Comparison of ENCODE assay signal across 8 mouse cellular contexts in genomic region chr9:108832390-108833108, GRCm38 (mm10). TPM values are rescaled to one million over a fixed set of nuclear protein-coding genes. Genes with fewer than 3 reads are reported as not detected.
DNase-seq lines count a peak whose midpoint lies in the region; ATAC-seq lines count a peak whose summit lies in the region.

No protein-coding gene starts in this region.

- peaks cover 64% of the 10 kb centered on the region for H3K27me3 ChIP-seq in embryonic facial prominence, embryonic 13.5 days
- peaks cover 75% of the 10 kb centered on the region for H3K27me3 ChIP-seq in limb, embryonic 12.5 days
- H3K27me3 ChIP-seq in midbrain, embryonic 13.5 days = peaks cover 57% of the 10 kb centered on the region

- no peak overlapping the region for H3K27ac ChIP-seq in embryonic facial prominence, embryonic 13.5 days
- H3K27ac ChIP-seq in limb, embryonic 12.5 days = no peak overlapping the region
- H3K27ac ChIP-seq in midbrain, embryonic 13.5 days = no peak overlapping the region

- 4% methylated on average over 46 of the region's 46 CpGs for WGBS in embryonic facial prominence, embryonic 13.5 days
- WGBS in limb, embryonic 12.5 days = 6% methylated on average over 46 of the region's 46 CpGs
- WGBS in midbrain, embryonic 13.5 days = 5% methylated on average over 46 of the region's 46 CpGs

- 0 out of 2 replicates have a peak overlapping the region, but pooled peaks have one; percentile 16 for H3K9ac ChIP-seq in embryonic facial prominence, embryonic 13.5 days
- no peak overlapping the region for H3K9ac ChIP-seq in limb, embryonic 12.5 days (replicated peaks)
- peak overlapping the region; percentile 54 for H3K9ac ChIP-seq in midbrain, embryonic 13.5 days (replicated peaks)

- peak; percentile 94 to 95 for DNase-seq in adrenal gland, postnatal 36 days
- peak; percentile 85 to 93 for DNase-seq in heart, adult 18-20 months
- peak; percentile 91 for DNase-seq in kidney, adult 18-20 months
- peak; percentile 81 for DNase-seq in skeletal muscle tissue, adult 2 months (ENCODE audit: low read depth, low spot score)
- no peak for DNase-seq in adipocyte (ENCODE audit: low spot score)

- peak overlapping the region; percentile 98 for H3K4me2 ChIP-seq in embryonic facial prominence, embryonic 13.5 days
- peak overlapping the region; percentile 89 for H3K4me2 ChIP-seq in limb, embryonic 12.5 days
- H3K4me2 ChIP-seq in midbrain, embryonic 13.5 days (replicated peaks) = peak overlapping the region; percentile 59

- H3K9me3 ChIP-seq in embryonic facial prominence, embryonic 13.5 days = no peaks in the 10 kb centered on the region
- no peaks in the 10 kb centered on the region for H3K9me3 ChIP-seq in limb, embryonic 12.5 days
- H3K9me3 ChIP-seq in midbrain, embryonic 13.5 days = no peaks in the 10 kb centered on the region

- peak; percentile 91 for ATAC-seq in embryonic facial prominence, embryonic 13.5 days (ENCODE audit: insufficient number of reproducible peaks, insufficient read depth, low FRiP score, low TSS enrichment, low read depth)
- peak; percentile 95 for ATAC-seq in limb, embryonic 12.5 days (ENCODE audit: insufficient number of reproducible peaks, insufficient read depth, low FRiP score, low TSS enrichment, low read depth)
- peak; percentile 91 for ATAC-seq in midbrain, embryonic 13.5 days

- peaks cover 17% of the 10 kb centered on the region for H3K4me1 ChIP-seq in embryonic facial prominence, embryonic 13.5 days
- peaks cover 13% of the 10 kb centered on the region for H3K4me1 ChIP-seq in limb, embryonic 12.5 days (replicated peaks)
- peaks cover 51% of the 10 kb centered on the region for H3K4me1 ChIP-seq in midbrain, embryonic 13.5 days (replicated peaks)

- H3K36me3 ChIP-seq in embryonic facial prominence, embryonic 13.5 days = no peaks in the 10 kb centered on the region
- H3K36me3 ChIP-seq in limb, embryonic 12.5 days = no peaks in the 10 kb centered on the region
- peaks cover 99% of the 10 kb centered on the region for H3K36me3 ChIP-seq in midbrain, embryonic 13.5 days

- H3K4me3 ChIP-seq in embryonic facial prominence, embryonic 13.5 days = peak overlapping the region; percentile 50
- H3K4me3 ChIP-seq in limb, embryonic 12.5 days (replicated peaks) = peak overlapping the region; percentile 49
- peak overlapping the region; percentile 40 for H3K4me3 ChIP-seq in midbrain, embryonic 13.5 days (replicated peaks)

RNA-seq across cellular contexts. Expression of gene Celsr3, which starts 6.4 kb away (rescaled TPM):
- 1 to 10 TPM; 3.0 to 5.8 TPM for total RNA-seq in adrenal gland, postnatal 36 days (2021)
- polyA plus RNA-seq in embryonic facial prominence, embryonic 13.5 days (2015; fragmentation: Nextera tagmentation; extraction: Ambion mirVana) = 0.51 and 0.56 TPM in 2 replicates
- under 1 TPM in 1 of 2 experiments, not detected in 1; 0.03 TPM for total RNA-seq in heart, adult 18-20 months (2021)
- polyA plus RNA-seq in limb, embryonic 12.5 days (2016; fragmentation: Nextera tagmentation; extraction: Ambion mirVana) = 0.14 and 0.30 TPM in 2 replicates
- 17.7 and 18.0 TPM in 2 replicates for polyA plus RNA-seq in midbrain, embryonic 13.5 days (2015; fragmentation: Nextera tagmentation; extraction: Ambion mirVana)

RNA-seq across cellular contexts. Expression of gene Slc26a6, which starts 20.5 kb away (rescaled TPM):
- 10 to 100 TPM in 1 of 2 experiments, 1 to 10 TPM in 1; 8.5 to 10.9 TPM for total RNA-seq in adrenal gland, postnatal 36 days (2021)
- 20.4 and 22.7 TPM in 2 replicates for polyA plus RNA-seq in embryonic facial prominence, embryonic 13.5 days (2015; fragmentation: Nextera tagmentation; extraction: Ambion mirVana)
- 10 to 100 TPM; 19.6 to 19.8 TPM for total RNA-seq in heart, adult 18-20 months (2021)
- polyA plus RNA-seq in limb, embryonic 12.5 days (2016; fragmentation: Nextera tagmentation; extraction: Ambion mirVana) = 16.3 and 20.1 TPM in 2 replicates
- 11.3 and 12.5 TPM in 2 replicates for polyA plus RNA-seq in midbrain, embryonic 13.5 days (2015; fragmentation: Nextera tagmentation; extraction: Ambion mirVana)

RNA-seq across cellular contexts. Expression of gene Nckipsd, which starts 24.4 kb away (rescaled TPM):
- total RNA-seq in adrenal gland, postnatal 36 days (2021) = 10 to 100 TPM in 1 of 2 experiments, 1 to 10 TPM in 1; 9.8 to 12.5 TPM
- 19.0 and 21.5 TPM in 2 replicates for polyA plus RNA-seq in embryonic facial prominence, embryonic 13.5 days (2015; fragmentation: Nextera tagmentation; extraction: Ambion mirVana)
- 1 to 10 TPM; 8.6 to 9.6 TPM for total RNA-seq in heart, adult 18-20 months (2021)
- 19.3 and 21.6 TPM in 2 replicates for polyA plus RNA-seq in limb, embryonic 12.5 days (2016; fragmentation: Nextera tagmentation; extraction: Ambion mirVana)
- polyA plus RNA-seq in midbrain, embryonic 13.5 days (2015; fragmentation: Nextera tagmentation; extraction: Ambion mirVana) = 20.9 and 29.5 TPM in 2 replicates

RNA-seq across cellular contexts. Expression of gene Ip6k2, which starts 49.0 kb away (rescaled TPM):
- 10 to 100 TPM; 77.3 to 99.4 TPM for total RNA-seq in adrenal gland, postnatal 36 days (2021)
- polyA plus RNA-seq in embryonic facial prominence, embryonic 13.5 days (2015; fragmentation: Nextera tagmentation; extraction: Ambion mirVana) = 127 and 144 TPM in 2 replicates
- total RNA-seq in heart, adult 18-20 months (2021) = 10 to 100 TPM; 16.7 to 24.8 TPM
- polyA plus RNA-seq in limb, embryonic 12.5 days (2016; fragmentation: Nextera tagmentation; extraction: Ambion mirVana) = 144 and 146 TPM in 2 replicates
- polyA plus RNA-seq in midbrain, embryonic 13.5 days (2015; fragmentation: Nextera tagmentation; extraction: Ambion mirVana) = 217 and 238 TPM in 2 replicates

Comparison
In these comparisons a context has a peak if more than half of its experiments do, and no peak if none do; other contexts are left out.
1. RNA of gene Celsr3, which starts 6.4 kb away (polyA plus RNA-seq): 17.7 to 18.0 TPM in midbrain, embryonic 13.5 days; 0.51 to 0.56 TPM in embryonic facial prominence, embryonic 13.5 days and 0.14 to 0.30 TPM in limb, embryonic 12.5 days; every median in the first group is over 10 times any median in the second.
2. Peak in every context shown above with its lines, with median percentiles within 50 percentile points of each other: ATAC-seq, H3K4me2 ChIP-seq and H3K4me3 ChIP-seq.